In genomic region chr10:75222611-75222998, GRCm38 (mm10) we compare ENCODE assay signal across 9 mouse cellular contexts. TPM values are rescaled to one million over a fixed set of nuclear protein-coding genes. Genes with fewer than 3 reads are reported as not detected.
DNase-seq lines count a peak whose midpoint lies in the region; ATAC-seq and TF ChIP-seq lines count a peak whose summit lies in the region.
"Had no signal": no experiment of that assay in that cellular context is flagged by ENCODE, and none has a peak within 500 bp of the region (broad histone marks: within the 10 kb centered on the region; RNA-seq: fewer than 3 reads in every experiment).

No protein-coding gene starts in this region.

- H3K36me3 ChIP-seq in heart, adult 2 months (ENCODE audit: control insufficient read depth, insufficient read depth, low read length): peaks cover 14% of the 10 kb centered on the region
- peaks cover 0 to 6% of the 10 kb centered on the region in 2 experiments for H3K36me3 ChIP-seq in CH12.LX (replicated peaks in 1 of 2; ENCODE audit: control insufficient read depth in 1 of 2, insufficient read depth in 1 of 2, low read length in 1 of 2)
- H3K36me3 ChIP-seq: embryonic facial prominence, embryonic 12.5 days had no signal

- TF ChIP-seq EP300 in heart, adult 2 months (IDR thresholded peaks at IDR 0.05; ENCODE audit: insufficient read depth, low read depth, low read length): no peak
- peak; percentile 94 for TF ChIP-seq EP300 in CH12.LX (IDR thresholded peaks at IDR 0.05; ENCODE audit: low read length)

- no peak overlapping the region for H3K4me3 ChIP-seq in heart, adult 2 months
- H3K4me3 ChIP-seq in CH12.LX (replicated peaks in 1 of 3; ENCODE audit: low read depth in 2 of 3, low read length in 2 of 3, poor library complexity in 1 of 3): peak overlapping the region in 2 of 3 experiments; percentile 8 to 12
- H3K4me3 ChIP-seq: embryonic facial prominence, embryonic 12.5 days had no signal

- peaks cover 17% of the 10 kb centered on the region for H3K4me1 ChIP-seq in heart, adult 2 months (ENCODE audit: control insufficient read depth, insufficient read depth, low read length)
- peaks cover 17 to 67% of the 10 kb centered on the region in 2 experiments for H3K4me1 ChIP-seq in CH12.LX (ENCODE audit: control insufficient read depth in 1 of 2, insufficient read depth in 2 of 2)

- WGBS in heart, adult 2 months: 64% methylated on average over 5 of the region's 5 CpGs

- dilution Hi-C loops in CH12.LX (cut with MboI; ENCODE audit: extremely low pct_ligation_motif_present, extremely low pct_unique_long_range_greater_than_20kb, low sequenced_read_pairs): no loop called here

- no peak for TF ChIP-seq CTCF in heart, adult 2 months (IDR thresholded peaks at IDR 0.05)
- TF ChIP-seq CTCF in CH12.LX (conservative IDR thresholded peaks at IDR 0.05 in 1 of 2, IDR thresholded peaks at IDR 0.05 in 1 of 2; ENCODE audit: low read depth in 2 of 2, low read length in 2 of 2): no peak

- peak in 1 of 2 experiments; percentile 50 for DNase-seq in heart, adult 2 months
- DNase-seq in heart, postnatal 4 days: no peak
- peak; percentile 97 for DNase-seq in CH12.LX (ENCODE audit: extremely low read depth)
- peak; percentile 58 for DNase-seq in naive thymus-derived CD4-positive, alpha-beta T cell, adult 2 months (ENCODE audit: low read depth)
- DNase-seq in urinary bladder, adult 18-20 months (ENCODE audit: low spot score in 2 of 2): no peak
- DNase-seq in ovary, postnatal 10 days (ENCODE audit: low spot score): no peak
- DNase-seq in right cerebral cortex, postnatal 25 days: no peak

- TF ChIP-seq POLR2A in heart, adult 2 months (IDR thresholded peaks at IDR 0.05; ENCODE audit: insufficient read depth, low read depth, low read length): no peak
- peak; percentile 47 for TF ChIP-seq POLR2A in CH12.LX (IDR thresholded peaks at IDR 0.05; ENCODE audit: low read depth, low read length)

- no peak; the same call in none of the 2 replicates for TF ChIP-seq RAD21 in CH12.LX (IDR thresholded peaks at IDR 0.05; ENCODE audit: low read depth, low read length)

- H3K27me3 ChIP-seq in heart, adult 2 months (ENCODE audit: control insufficient read depth, insufficient read depth, low read length): no peaks in the 10 kb centered on the region
- no peaks in the 10 kb centered on the region for H3K27me3 ChIP-seq in CH12.LX (replicated peaks)
- H3K27me3 ChIP-seq: embryonic facial prominence, embryonic 12.5 days had no signal

- peaks cover 5% of the 10 kb centered on the region for H3K9me3 ChIP-seq in CH12.LX (replicated peaks; ENCODE audit: low read length)
- H3K9me3 ChIP-seq: embryonic facial prominence, embryonic 12.5 days had no signal

- ATAC-seq in hematopoietic stem cell, adult 5-6 weeks (replicated peaks in 1 of 2; ENCODE audit: insufficient read depth in 1 of 2, low FRiP score in 2 of 2, low TSS enrichment in 1 of 2, low read depth in 1 of 2, poor library complexity in 2 of 2, severe bottlenecking in 2 of 2): peak; percentile 40 to 46; a peak in 3 of 4 replicates

- H3K79me2 ChIP-seq in heart, adult 2 months (replicated peaks; ENCODE audit: control insufficient read depth, insufficient read depth, low read length): peaks cover 7% of the 10 kb centered on the region; the same call in 1 of the 2 replicates
- peaks cover 46% of the 10 kb centered on the region for H3K79me2 ChIP-seq in CH12.LX (replicated peaks; ENCODE audit: control insufficient read depth, extremely low read depth, insufficient read depth, poor library complexity, severe bottlenecking)

- H3K27ac ChIP-seq in heart, adult 2 months: peak overlapping the region; percentile 4; the same call in 1 of the 2 replicates
- H3K27ac ChIP-seq in CH12.LX (ENCODE audit: insufficient read depth, low read depth): peak overlapping the region; percentile 97
- H3K27ac ChIP-seq: embryonic facial prominence, embryonic 12.5 days had no signal

- in situ Hi-C loops in CH12.LX (cut with MboI; ENCODE audit: low pct_ligation_motif_present, low pct_unique_long_range_greater_than_20kb, low sequenced_read_pairs): no loop called here

- no peak overlapping the region for H3K9ac ChIP-seq in heart, adult 2 months (ENCODE audit: low read depth, low read length)
- peak overlapping the region; percentile 39 for H3K9ac ChIP-seq in CH12.LX (ENCODE audit: insufficient read depth, low read depth)
- H3K9ac ChIP-seq: embryonic facial prominence, embryonic 12.5 days had no signal

- peak overlapping the region; percentile 83 for H3K4me2 ChIP-seq in CH12.LX (ENCODE audit: insufficient read depth, low read depth, poor library complexity, severe bottlenecking)
- H3K4me2 ChIP-seq: embryonic facial prominence, embryonic 12.5 days had no signal

- intact Hi-C loops in heart, adult 2 months (cut with DNase I): no loop called here

TF ChIP-seq in CH12.LX, 34 proteins besides CTCF, POLR2A, EP300 and RAD21:
- TF ChIP-seq SIN3A (IDR thresholded peaks at IDR 0.05; ENCODE audit: low read length) (peak; percentile 91), CHD2 (IDR thresholded peaks at IDR 0.05; ENCODE audit: low read length) (peak; percentile 76), MEF2A (IDR thresholded peaks at IDR 0.05; ENCODE audit: borderline replicate concordance, low read depth, low read length) (peak; percentile 86), RCOR1 (conservative IDR thresholded peaks at IDR 0.05; ENCODE audit: low read depth, low read length) (peak; percentile 93), POLR2AphosphoS2 (IDR thresholded peaks at IDR 0.05; ENCODE audit: low read depth, low read length) (0 out of 2 replicates have a peak, but pooled peaks have one; percentile 34), USF1 (IDR thresholded peaks at IDR 0.05; ENCODE audit: low read depth, low read length) (no peak), IRF4 (IDR thresholded peaks at IDR 0.05; ENCODE audit: low read depth, low read length) (peak; percentile 97), TBP (conservative IDR thresholded peaks at IDR 0.05; ENCODE audit: low read depth, low read length) (peak; percentile 75), HCFC1 (IDR thresholded peaks at IDR 0.05; ENCODE audit: low read depth, low read length) (peak; percentile 20; the same call in 1 of the 2 replicates), ZKSCAN1 (IDR thresholded peaks at IDR 0.05; ENCODE audit: borderline replicate concordance, low read depth, low read length) (no peak), CHD1 (IDR thresholded peaks at IDR 0.05; ENCODE audit: low read depth, low read length) (no peak), MAX (IDR thresholded peaks at IDR 0.05; ENCODE audit: low read length) (peak; percentile 88; the same call in 1 of the 2 replicates), MAFK (IDR thresholded peaks at IDR 0.05; ENCODE audit: insufficient replicate concordance, low read length) (peak; percentile 97), MXI1 (IDR thresholded peaks at IDR 0.05; ENCODE audit: low read depth, low read length) (no peak), ZC3H11A (IDR thresholded peaks at IDR 0.05; ENCODE audit: low read depth, low read length) (no peak), KAT2A (IDR thresholded peaks at IDR 0.05; ENCODE audit: insufficient replicate concordance, low read length) (no peak), BHLHE40 (IDR thresholded peaks at IDR 0.05; ENCODE audit: low read depth, low read length) (peak; percentile 98), UBTF (IDR thresholded peaks at IDR 0.05; ENCODE audit: low read depth, low read length) (no peak), ZNF384 (IDR thresholded peaks at IDR 0.05; ENCODE audit: low read depth, low read length) (no peak), NELFE (IDR thresholded peaks at IDR 0.05; ENCODE audit: low read depth, low read length) (no peak), GABPA (IDR thresholded peaks at IDR 0.05; ENCODE audit: insufficient replicate concordance, low read depth, low read length) (no peak), NRF1 (IDR thresholded peaks at IDR 0.05; ENCODE audit: low read depth, low read length) (peak; percentile 46), PAX5 (IDR thresholded peaks at IDR 0.05; ENCODE audit: low read length) (no peak), JUN (IDR thresholded peaks at IDR 0.05; ENCODE audit: insufficient read depth, low read depth, low read length) (peak; percentile 83), MAZ (IDR thresholded peaks at IDR 0.05; ENCODE audit: low read depth, low read length) (peak; percentile 76), ZMIZ1 (IDR thresholded peaks at IDR 0.05; ENCODE audit: low read depth, low read length) (peak; percentile 66; the same call in 1 of the 2 replicates), TCF12 (IDR thresholded peaks at IDR 0.05; ENCODE audit: low read depth, low read length) (peak; percentile 79), ELF1 (IDR thresholded peaks at IDR 0.05; ENCODE audit: low read depth, low read length) (peak; percentile 74), JUND (conservative IDR thresholded peaks at IDR 0.05; ENCODE audit: low read depth, low read length) (peak; percentile 80), ETS1 (conservative IDR thresholded peaks at IDR 0.05; ENCODE audit: low read depth, low read length) (peak; percentile 99), SMC3 (IDR thresholded peaks at IDR 0.05; ENCODE audit: low read depth, low read length) (no peak), E2F4 (IDR thresholded peaks at IDR 0.05; ENCODE audit: insufficient replicate concordance, low read depth, low read length) (no peak), USF2 (conservative IDR thresholded peaks at IDR 0.05; ENCODE audit: low read depth, low read length) (peak; percentile 38; the same call in 1 of the 2 replicates), MYC (IDR thresholded peaks at IDR 0.05; ENCODE audit: low read depth, low read length) (peak; percentile 95)

RNA-seq across cellular contexts. Expression of gene Specc1l, which starts 10.7 kb away (rescaled TPM):
- total RNA-seq in heart, adult 2 months (2021): 10 to 100 TPM; 37.9 to 39.6 TPM
- 17.4 and 17.9 TPM in 2 replicates for polyA plus RNA-seq in heart, adult 2 months (2012; rRNA removed)
- 10 to 100 TPM; 47.6 to 48.8 TPM for total RNA-seq in heart, postnatal 4 days (2021)
- total RNA-seq in CH12.LX (2012; rRNA removed) (21.0 and 21.1 TPM in 2 replicates), CH12.LX (2014; rRNA removed) (15.3 and 18.6 TPM in 2 replicates)
- 23.6 and 25.1 TPM in 2 replicates for polyA plus RNA-seq in CH12.LX (2012; ENCODE audit: insufficient read length, low read depth)
- total RNA-seq in hematopoietic stem cell, adult 5-6 weeks (2017): 53.5 and 62.8 TPM in 2 replicates

Comparison
In these comparisons a context has a peak if more than half of its experiments do, and no peak if none do; other contexts are left out.
1. DNase-seq: peak in CH12.LX (single experiment) and naive thymus-derived CD4-positive, alpha-beta T cell, adult 2 months (single experiment); none in heart, postnatal 4 days (single experiment), urinary bladder, adult 18-20 months (0 of 2), ovary, postnatal 10 days (single experiment) and right cerebral cortex, postnatal 25 days (single experiment).